Mouse (Mus musculus): ENCODE results near the gene Cul4a.
"Not testable (repeated sequence)": the region's sequence is repeated elsewhere in the genome, so short reads cannot be mapped to it uniquely, and the experiment has no call there.

The Cul4a gene

GRCm38 (mm10) chr8:13105087-13105881 is at the start of gene Cul4a, which contains the start of gene Pcid2:
Cul4a (plus strand) TSS chr8:13105621.
Pcid2 (minus strand) TSS chr8:13105459.
- DNase-seq (ENCODE audit: low read depth, low spot score) = peak; percentile 96

- DNase-seq (ENCODE audit: low read depth, low spot score) = no peak
Observed at GRCm38 (mm10) chr8:13057351-13057750, 48.1 kb upstream of the Cul4a start.

- no peak for DNase-seq (ENCODE audit: low read depth, low spot score)
Observed at GRCm38 (mm10) chr8:13060441-13061150, 44.8 kb upstream of the Cul4a start, which contains the start of gene Proz. Proz (plus strand) TSS chr8:13060914.

GRCm38 (mm10) chr8:13063112-13063511 is 42.3 kb upstream of the Cul4a start:
- no peak for DNase-seq (ENCODE audit: low read depth, low spot score)

GRCm38 (mm10) chr8:13073255-13073654 is 32.2 kb upstream of the Cul4a start:
- DNase-seq (ENCODE audit: low read depth, low spot score) = no peak

GRCm38 (mm10) chr8:13075044-13075443 is 30.4 kb upstream of the Cul4a start:
- no peak for DNase-seq (ENCODE audit: low read depth, low spot score)

- not testable (repeated sequence) for DNase-seq (ENCODE audit: low read depth, low spot score)
Observed at GRCm38 (mm10) chr8:13075579-13075978, 29.8 kb upstream of the Cul4a start.

- DNase-seq (ENCODE audit: low read depth, low spot score) = no peak
Observed at GRCm38 (mm10) chr8:13077542-13077941, 27.9 kb upstream of the Cul4a start.

GRCm38 (mm10) chr8:13104691-13105086 is 732 bp upstream of the Cul4a start:
- DNase-seq (ENCODE audit: low read depth, low spot score) = peak; percentile 85

- DNase-seq (ENCODE audit: low read depth, low spot score) = no peak
Observed at GRCm38 (mm10) chr8:13105908-13106551, 609 bp downstream of the Cul4a start.

GRCm38 (mm10) chr8:13107990-13108638 is 2.7 kb downstream of the Cul4a start:
- no peak for DNase-seq (ENCODE audit: low read depth, low spot score)

- no peak for DNase-seq (ENCODE audit: low read depth, low spot score)
Observed at GRCm38 (mm10) chr8:13108967-13109366, 3.5 kb downstream of the Cul4a start.

- no peak for DNase-seq (ENCODE audit: low read depth, low spot score)
Observed at GRCm38 (mm10) chr8:13109416-13109960, 4.1 kb downstream of the Cul4a start.

- DNase-seq (ENCODE audit: low read depth, low spot score) = no peak
Observed at GRCm38 (mm10) chr8:13111917-13112316, 6.5 kb downstream of the Cul4a start.

GRCm38 (mm10) chr8:13113232-13113631 is 7.8 kb downstream of the Cul4a start:
- DNase-seq (ENCODE audit: low read depth, low spot score) = no peak

GRCm38 (mm10) chr8:13117096-13117495 is 11.7 kb downstream of the Cul4a start:
- no peak for DNase-seq (ENCODE audit: low read depth, low spot score)

GRCm38 (mm10) chr8:13118516-13118915 is 13.1 kb downstream of the Cul4a start:
- no peak for DNase-seq (ENCODE audit: low read depth, low spot score)

- no peak for DNase-seq (ENCODE audit: low read depth, low spot score)
Observed at GRCm38 (mm10) chr8:13120882-13121665, 15.7 kb downstream of the Cul4a start.

GRCm38 (mm10) chr8:13122887-13123421 is 17.5 kb downstream of the Cul4a start:
- no peak for DNase-seq (ENCODE audit: low read depth, low spot score)

GRCm38 (mm10) chr8:13124897-13125296 is 19.5 kb downstream of the Cul4a start:
- DNase-seq (ENCODE audit: low read depth, low spot score) = no peak
